Mouse (Mus musculus): ENCODE measurements around the gene Pard3b.

Gene Pard3b

DNA sequence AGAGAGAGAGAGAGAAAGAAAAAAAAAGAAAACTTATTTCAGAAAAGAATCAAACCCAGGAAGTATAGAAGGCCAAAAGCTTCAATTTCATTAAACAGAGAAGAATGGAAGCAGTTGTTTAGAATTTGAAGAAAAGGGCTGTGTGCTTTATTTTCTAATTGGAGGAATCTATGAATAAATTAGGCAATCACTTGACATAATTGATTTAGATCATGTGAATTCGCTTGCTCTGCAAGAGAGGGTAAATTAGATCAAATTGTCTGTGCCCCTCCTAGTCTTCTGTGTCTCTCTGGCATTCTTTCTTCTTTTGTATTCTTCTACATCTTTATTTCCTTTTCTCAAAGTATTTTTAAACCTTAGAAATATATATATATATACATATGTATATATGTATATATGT is 616.3 kb downstream of the Pard3b start:
- DNase-seq = no peak

- no peak for DNase-seq
These were observed 637.8 kb downstream of the Pard3b start for GRCm38 (mm10) chr1:62276466-62276865.

- no peak for DNase-seq
These were observed 640.0 kb downstream of the Pard3b start for GRCm38 (mm10) chr1:62278586-62278985.

- DNase-seq = no peak
These were observed 642.0 kb downstream of the Pard3b start for GRCm38 (mm10) chr1:62280586-62280985.

- no peak for DNase-seq
These were observed 644.2 kb downstream of the Pard3b start for GRCm38 (mm10) chr1:62282835-62283234.

- DNase-seq = no peak
These were observed 645.0 kb downstream of the Pard3b start for GRCm38 (mm10) chr1:62283624-62284023.

- DNase-seq = no peak
These were observed 670.8 kb downstream of the Pard3b start for GRCm38 (mm10) chr1:62309376-62309775.

DNA sequence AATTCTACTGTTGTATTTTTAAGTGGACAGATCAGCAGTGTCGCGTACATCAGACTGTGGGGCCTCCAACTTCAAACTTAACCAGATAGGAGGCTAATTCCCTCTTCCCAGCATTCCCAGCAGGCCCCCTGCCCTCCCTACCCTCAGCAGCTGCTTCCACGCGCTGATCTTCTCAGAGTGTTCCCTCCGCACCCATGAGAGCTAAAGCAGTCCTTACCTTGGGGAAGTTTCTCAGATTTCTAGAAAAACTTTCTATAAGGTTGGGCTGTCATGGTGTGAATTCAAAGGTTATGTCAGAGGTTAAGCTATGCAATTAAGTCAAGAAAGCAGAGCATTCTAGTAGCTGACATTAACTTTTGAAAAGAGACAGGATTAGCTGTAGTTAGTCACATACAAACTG is 686.6 kb downstream of the Pard3b start:
- DNase-seq = no peak

- DNase-seq = no peak
These were observed 689.1 kb downstream of the Pard3b start for GRCm38 (mm10) chr1:62327743-62328142.

GRCm38 (mm10) chr1:62328808-62329207 is 690.2 kb downstream of the Pard3b start:
- no peak for DNase-seq

DNA sequence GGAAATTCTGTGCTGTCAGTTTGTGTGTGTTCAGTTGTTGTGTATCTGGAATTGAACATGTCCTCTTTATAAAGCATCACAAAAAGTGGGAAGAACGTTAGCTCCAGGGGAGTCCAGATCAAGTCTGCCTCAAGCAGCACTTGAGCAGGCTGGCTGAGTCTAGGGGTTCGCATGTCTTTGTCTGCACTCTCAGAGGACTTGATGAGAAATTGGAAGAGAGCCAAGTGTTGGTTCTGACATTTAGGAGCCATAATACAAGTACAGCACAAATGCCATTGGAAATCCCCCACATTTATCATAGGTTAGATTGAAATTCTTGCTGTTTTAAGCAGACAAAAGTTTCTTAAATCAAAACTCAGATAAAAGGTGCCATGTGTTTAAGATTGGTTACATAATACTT is 694.4 kb downstream of the Pard3b start:
- no peak for DNase-seq

- DNase-seq = no peak
These were observed 695.6 kb downstream of the Pard3b start for GRCm38 (mm10) chr1:62334196-62334595.

DNA sequence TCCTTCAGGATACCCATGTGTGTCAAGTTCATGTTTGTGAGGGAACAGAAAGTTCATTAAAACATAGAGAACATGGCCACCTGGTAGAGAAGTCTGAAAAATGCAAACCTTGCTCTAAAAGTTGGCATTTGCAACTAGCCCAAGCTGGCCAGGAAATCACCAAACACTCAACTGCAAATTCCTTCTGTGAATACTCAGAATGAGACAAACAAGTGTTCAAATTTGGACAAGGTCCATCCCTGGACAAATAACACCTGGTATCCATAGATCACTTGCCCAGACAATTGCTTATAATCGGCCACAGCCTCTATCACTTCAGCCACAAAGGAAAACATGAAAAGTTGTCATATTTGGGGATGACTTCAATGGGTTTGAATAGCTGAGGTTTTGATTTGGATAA is 701.6 kb downstream of the Pard3b start:
- no peak for DNase-seq

DNA sequence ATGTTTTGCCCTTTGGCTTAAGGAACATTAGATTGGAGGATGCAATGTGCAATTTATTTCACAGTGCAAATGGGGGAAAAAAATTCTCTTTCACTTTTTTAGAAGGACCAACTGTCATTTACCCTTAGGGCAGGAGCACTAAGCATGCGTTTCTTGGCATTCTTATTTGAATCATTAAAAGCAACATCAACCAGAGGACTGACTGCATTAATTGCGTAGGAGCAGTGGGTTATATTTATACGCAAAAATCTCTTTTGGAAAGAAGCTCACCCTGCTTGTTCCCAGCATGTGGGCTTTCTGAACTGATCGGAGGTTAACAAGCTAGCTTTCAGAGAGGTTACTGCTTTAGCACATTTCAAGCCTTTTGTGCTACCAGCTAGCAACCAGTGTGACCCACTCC is 705.7 kb downstream of the Pard3b start:
- DNase-seq = no peak

GRCm38 (mm10) chr1:62348371-62348770 is 709.7 kb downstream of the Pard3b start:
- no peak for DNase-seq

DNA sequence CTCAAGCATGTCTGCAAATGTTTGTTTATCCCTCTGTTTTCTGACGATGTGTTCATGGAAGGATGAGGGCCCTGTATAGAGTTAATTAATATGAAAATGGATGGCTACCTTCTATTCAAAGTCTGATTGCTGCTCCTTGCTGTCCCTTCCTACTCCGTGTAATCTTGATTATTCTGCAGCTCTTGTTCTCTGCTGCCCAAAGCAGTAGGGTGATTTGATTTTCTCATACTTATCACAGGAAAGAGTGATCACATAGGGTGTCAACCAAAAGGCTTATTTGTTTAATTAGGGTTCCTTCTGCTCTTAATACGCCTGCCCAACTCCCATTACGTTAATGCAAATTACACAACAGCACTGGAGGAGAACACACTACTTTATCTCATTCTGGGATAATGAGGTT is 716.9 kb downstream of the Pard3b start:
- DNase-seq = no peak

DNA sequence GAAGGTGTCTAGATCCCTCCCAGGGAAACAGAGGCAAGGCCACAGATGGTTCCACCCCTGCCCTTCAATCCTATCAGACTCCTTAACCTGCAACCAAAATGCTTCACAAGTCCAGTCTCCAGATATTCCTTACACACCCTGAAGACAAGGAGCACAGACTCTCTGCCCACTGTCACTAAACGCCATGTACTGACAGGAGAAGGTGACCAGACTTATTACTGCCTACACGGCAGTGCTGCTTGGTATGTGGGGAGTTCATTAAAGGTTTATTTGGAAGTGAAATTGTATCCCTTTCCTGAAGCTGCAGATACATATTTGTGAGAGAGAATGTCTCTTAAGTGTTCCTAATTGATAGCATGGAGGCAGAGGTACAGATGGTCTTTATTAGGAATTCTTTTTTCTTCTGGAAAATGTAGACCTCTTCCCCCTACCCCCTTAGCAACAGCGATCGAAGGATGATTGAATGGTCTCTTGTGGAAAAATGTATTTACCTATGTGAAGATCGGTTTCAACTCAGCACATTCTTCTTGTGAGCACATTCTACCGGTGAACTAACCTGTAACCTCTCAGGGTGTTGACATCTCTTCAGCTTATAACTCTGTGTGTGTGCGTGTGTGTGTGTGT is 735.9 kb downstream of the Pard3b start:
- no peak for DNase-seq

GRCm38 (mm10) chr1:62378335-62378734 is 739.7 kb downstream of the Pard3b start:
- no peak for DNase-seq

DNA sequence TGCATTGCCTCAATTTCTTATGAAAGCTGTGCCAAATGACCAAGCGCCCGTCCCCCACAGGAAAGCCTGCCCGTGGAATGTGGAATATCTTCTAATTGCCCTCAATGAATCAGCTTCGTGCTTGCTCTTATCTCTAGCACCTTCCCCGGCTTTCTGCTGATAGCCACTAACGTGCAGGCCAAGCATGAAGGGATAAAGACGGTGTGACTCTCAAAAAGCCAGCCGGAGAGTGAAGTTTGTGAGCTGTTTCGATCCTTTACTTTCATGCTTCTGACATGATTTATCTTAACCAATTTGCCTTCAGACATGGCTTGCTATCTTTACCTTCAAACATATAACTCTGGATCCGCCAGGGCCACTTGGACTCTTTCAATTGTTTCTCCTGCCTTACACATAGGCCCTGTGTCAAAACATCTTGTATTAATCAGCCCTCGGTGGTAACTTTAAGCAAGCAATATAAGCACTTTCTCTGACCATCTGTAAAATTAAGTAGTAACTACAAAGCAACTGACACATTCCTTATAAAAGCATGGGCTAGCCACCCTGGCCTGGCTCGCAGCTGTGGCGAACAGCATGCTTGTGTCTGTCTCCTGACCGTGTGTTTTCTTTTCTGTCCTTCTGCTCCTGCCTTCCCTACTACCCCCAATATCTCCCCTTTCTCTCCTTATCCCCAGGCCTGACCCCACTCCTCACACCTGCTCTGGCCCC is 744.3 kb downstream of the Pard3b start:
- DNase-seq = no peak

GRCm38 (mm10) chr1:62384241-62384640 is 745.6 kb downstream of the Pard3b start:
- no peak for DNase-seq

DNA sequence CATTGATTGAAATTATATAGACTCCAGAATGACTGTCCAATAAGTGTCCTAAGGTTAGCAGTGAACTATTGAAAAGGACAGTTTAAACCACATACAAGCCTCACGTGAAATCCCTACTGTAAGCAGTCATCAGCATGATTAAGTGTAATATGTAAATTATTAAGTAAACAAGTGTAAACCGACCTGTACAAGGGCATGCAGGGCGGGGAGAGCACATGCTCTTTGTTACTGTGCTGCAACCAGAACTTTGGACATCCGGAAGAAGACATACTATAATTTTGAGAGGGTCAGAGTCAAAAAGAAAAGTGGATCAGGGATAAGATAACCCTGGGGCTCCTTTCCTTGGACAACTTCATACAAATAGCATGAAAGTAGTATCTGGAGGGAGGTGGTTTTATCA is 749.4 kb downstream of the Pard3b start:
- no peak for DNase-seq

DNA sequence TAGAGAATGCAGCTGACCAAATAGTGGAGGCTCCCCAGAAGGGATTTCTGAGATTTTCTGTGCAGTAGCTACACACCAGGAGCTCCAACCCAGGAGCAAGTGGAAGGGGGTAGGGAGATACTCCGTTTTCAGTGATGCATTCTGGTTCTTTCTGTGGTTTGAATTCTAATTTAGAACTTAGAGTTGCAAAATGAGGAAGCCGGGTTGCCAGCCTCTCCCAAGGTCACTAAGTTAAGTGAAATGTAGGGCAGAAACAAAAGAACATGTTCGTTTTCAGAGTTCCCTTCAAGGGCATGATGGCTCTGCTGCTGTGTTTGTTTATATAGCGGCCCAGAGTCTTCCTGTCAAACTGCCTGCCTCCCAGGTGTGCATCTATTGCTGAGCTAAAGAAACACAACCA is 754.2 kb downstream of the Pard3b start:
- no peak for DNase-seq

DNA sequence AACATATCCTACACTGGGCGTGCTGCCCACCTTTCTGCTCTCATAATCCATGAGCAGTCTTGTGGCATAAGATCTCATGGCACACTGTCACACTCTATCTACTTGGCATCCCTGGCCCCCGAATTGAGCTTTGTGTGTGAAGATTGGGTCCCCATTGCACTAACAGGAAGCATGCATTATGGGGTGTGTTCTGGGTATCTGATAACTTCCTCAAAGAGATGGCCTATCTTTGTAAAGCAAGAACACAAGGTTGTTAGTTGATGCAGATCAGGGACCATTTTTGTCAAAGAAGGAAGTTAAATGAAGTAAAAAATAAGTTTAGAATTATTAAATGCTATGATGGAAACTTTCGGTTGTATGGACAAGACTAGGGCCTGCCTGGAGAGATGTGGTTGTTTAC is 755.9 kb downstream of the Pard3b start:
- DNase-seq = no peak

DNA sequence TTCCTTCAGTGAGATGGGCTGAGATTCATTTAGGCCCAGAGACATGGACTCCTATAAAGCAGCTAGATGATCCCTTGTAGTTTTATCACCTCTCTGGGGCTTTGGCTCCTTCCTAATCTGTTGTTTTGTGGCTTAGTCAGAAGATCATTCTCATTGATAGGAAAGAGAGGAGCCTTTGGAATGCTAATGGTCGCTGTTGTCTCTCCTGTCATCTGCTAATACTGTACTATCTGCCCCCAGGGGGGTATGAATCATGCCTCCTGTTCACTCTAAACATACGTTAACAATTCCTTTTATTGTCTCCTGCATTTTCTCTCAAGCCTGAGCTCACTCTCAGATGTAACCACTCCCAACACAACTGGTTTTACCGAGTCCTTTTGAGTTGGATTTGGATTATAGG is 759.6 kb downstream of the Pard3b start:
- no peak for DNase-seq

DNA sequence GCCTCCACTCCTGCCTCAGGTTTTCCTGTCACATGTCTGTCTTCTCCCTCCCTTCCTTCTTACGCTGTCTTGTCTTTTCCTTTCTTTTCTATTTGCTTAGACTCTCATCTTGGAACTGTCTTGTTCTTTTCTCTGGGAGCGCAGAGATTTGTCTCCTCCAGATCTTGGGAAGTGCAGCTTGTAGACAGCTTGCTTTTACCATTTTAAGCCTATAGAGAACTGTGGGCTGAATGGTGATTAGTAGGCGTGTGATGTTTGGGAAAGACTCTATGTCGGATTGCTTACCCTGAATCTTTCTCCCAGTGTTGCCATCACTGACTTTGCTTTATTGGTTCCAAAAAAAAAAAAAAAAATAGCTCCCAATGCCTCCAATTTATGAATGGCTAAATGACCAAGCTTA is 760.1 kb downstream of the Pard3b start:
- DNase-seq = no peak
